Mouse (Mus musculus) myocyte (in vitro differentiated cells): ENCODE results near the gene Top1.

Experiments used
- CEBPB ChIP-seq: IDR thresholded peaks from 2 replicates; pipeline ENCODE4 v1.6.1; 2011; ENCODE audit warnings: mild to moderate bottlenecking, moderate library complexity; ENCODE audit not compliant: poor library complexity, insufficient read depth, severe bottlenecking
- E2F4 ChIP-seq: IDR thresholded peaks from one replicate; pipeline ENCODE4 v1.6.1; 2011; ENCODE audit warnings: mild to moderate bottlenecking, control low read depth, moderate library complexity; ENCODE audit not compliant: insufficient read depth
- MAX ChIP-seq: IDR thresholded peaks from one replicate; pipeline ENCODE4 v1.6.1; 2011; ENCODE audit warnings: low read depth, mild to moderate bottlenecking, control low read depth
- MYOD1 ChIP-seq, 3 experiments: IDR thresholded peaks; one replicate each; pipeline ENCODE4 v1.6.1; 2011; ENCODE audit warnings: control low read depth in 2 of 3, low read depth in 2 of 3, mild to moderate bottlenecking in 2 of 3, moderate library complexity in 1 of 3; ENCODE audit not compliant: insufficient read length in 2 of 3, control insufficient read depth in 1 of 3
- MYOG ChIP-seq, 3 experiments: IDR thresholded peaks; one replicate each; pipeline ENCODE4 v1.6.1; 2011; ENCODE audit warnings: control low read depth in 2 of 3, low read depth in 2 of 3, mild to moderate bottlenecking in 2 of 3; ENCODE audit not compliant: insufficient read length in 2 of 3, control insufficient read depth in 1 of 3, insufficient read depth in 1 of 3
- POLR2A ChIP-seq: IDR thresholded peaks from one replicate; pipeline ENCODE4 v1.6.1; 2011; ENCODE audit warnings: low read depth, mild to moderate bottlenecking, control low read depth, moderate library complexity; ENCODE audit not compliant: insufficient read length
- POLR2AphosphoS2 ChIP-seq: IDR thresholded peaks from one replicate; pipeline ENCODE4 v1.6.1; 2011; ENCODE audit warnings: low read depth, control low read depth; ENCODE audit not compliant: insufficient read length
- REST ChIP-seq: IDR thresholded peaks from one replicate; pipeline ENCODE4 v1.6.1; 2011; ENCODE audit warnings: mild to moderate bottlenecking, control low read depth, moderate library complexity; ENCODE audit not compliant: insufficient read depth, insufficient read length
- SRF ChIP-seq: IDR thresholded peaks from one replicate; pipeline ENCODE4 v1.6.1; 2011; ENCODE audit warnings: low read depth; ENCODE audit not compliant: control insufficient read depth, insufficient read length
- TCF12 ChIP-seq: IDR thresholded peaks from one replicate; pipeline ENCODE4 v1.6.1; 2011; ENCODE audit warnings: mild to moderate bottlenecking, control low read depth; ENCODE audit not compliant: poor library complexity, insufficient read depth, severe bottlenecking
- TCF3 ChIP-seq: IDR thresholded peaks from one replicate; pipeline ENCODE4 v1.6.1; 2011; ENCODE audit warnings: low read depth, control low read depth; ENCODE audit not compliant: insufficient read length
- USF1 ChIP-seq: IDR thresholded peaks from one replicate; pipeline ENCODE4 v1.6.1; 2011; ENCODE audit warnings: low read depth, mild to moderate bottlenecking, control low read depth, moderate library complexity

DNA sequence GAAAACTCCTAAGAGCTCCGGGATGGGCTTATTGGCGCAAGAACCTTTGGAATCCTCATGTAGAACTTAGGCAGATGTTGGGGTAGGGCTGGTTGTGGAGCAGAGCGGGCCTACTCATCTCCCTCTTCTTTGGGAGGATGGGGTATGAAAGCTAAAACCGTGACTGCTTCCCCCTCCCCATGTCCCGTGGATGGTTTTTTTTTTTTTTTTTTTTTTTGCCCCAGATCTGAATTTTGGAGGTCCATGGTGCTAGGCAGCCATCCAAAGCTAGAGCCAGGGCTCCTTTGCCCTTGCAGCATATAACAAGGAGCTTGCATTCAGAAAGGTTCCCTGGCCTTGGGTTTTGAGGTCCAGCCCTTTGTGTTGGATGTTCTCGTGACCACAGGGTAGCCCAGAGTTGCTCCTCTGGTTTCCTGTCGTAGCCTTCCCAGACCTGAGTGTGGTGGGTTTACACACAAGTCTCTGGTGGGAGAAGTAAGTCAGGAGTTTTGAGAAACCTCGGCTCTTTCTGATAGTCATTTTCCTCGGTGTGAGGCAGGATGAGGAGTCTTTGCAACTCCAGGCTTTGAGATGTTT, 86.8 kb downstream of the Top1 start:
- TF ChIP-seq POLR2A (no peak), TCF12 (no peak), MAX (no peak), POLR2AphosphoS2 (no peak), E2F4 (no peak), USF1 (no peak), MYOD1 (IDR thresholded peaks at IDR 0.05; ENCODE audit: control insufficient read depth in 1 of 3, insufficient read length in 2 of 3, low read depth in 2 of 3) (no peak), SRF (no peak), MYOG (IDR thresholded peaks at IDR 0.05; ENCODE audit: control insufficient read depth in 1 of 3, insufficient read depth in 1 of 3, insufficient read length in 2 of 3, low read depth in 2 of 3) (no peak), CEBPB (no peak), REST (no peak), TCF3 (no peak)
